In the genomic region with DNA sequence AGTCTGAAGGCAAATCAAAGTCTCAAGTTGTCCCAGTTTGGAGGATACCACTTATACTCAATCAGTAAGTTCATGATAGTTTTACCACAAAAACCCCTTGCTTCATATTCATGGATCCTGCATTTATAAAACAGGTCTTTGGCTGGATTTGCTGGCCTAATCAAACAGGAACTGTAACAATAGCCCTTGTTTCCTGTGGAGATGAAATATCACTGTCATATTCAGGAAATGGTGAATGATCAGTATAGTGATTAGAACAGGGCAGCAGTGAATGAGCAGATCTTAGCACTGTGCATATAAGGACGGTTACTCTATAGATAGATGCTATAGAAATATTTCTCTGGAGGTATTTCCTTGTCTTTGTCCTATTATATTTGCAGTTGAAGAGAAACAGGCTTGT, we compare ENCODE assay signal across 32 mouse cellular contexts. TPM values are rescaled to one million over a fixed set of nuclear protein-coding genes. Genes with fewer than 3 reads are reported as not detected.
DNase-seq lines count a peak whose midpoint lies in the region; ATAC-seq and TF ChIP-seq lines count a peak whose summit lies in the region.
"Had no signal": no experiment of that assay in that cellular context is flagged by ENCODE, and none has a peak within 500 bp of the region (broad histone marks: within the 10 kb centered on the region; RNA-seq: fewer than 3 reads in every experiment).

No protein-coding gene starts in this region.

- H3K27ac ChIP-seq in kidney, postnatal 0 days, result no peak overlapping the region
- H3K27ac ChIP-seq: embryonic facial prominence, embryonic 10.5 days; embryonic facial prominence, embryonic 13.5 days; forebrain, embryonic 12.5 days; forebrain, embryonic 15.5 days; heart, adult 2 months; hindbrain, embryonic 10.5 days; hindbrain, embryonic 13.5 days had no signal

- TF ChIP-seq CTCF in kidney, postnatal 0 days (IDR thresholded peaks at IDR 0.05; ENCODE audit: low read depth), result no peak

- H3K27me3 ChIP-seq in kidney, postnatal 0 days (ENCODE audit: insufficient read depth, low read length), result no peaks in the 10 kb centered on the region
- H3K27me3 ChIP-seq: CH12.LX; embryonic facial prominence, embryonic 13.5 days; forebrain, embryonic 12.5 days; forebrain, embryonic 15.5 days; hindbrain, embryonic 13.5 days; Patski had no signal

- H3K9me3 ChIP-seq in kidney, postnatal 0 days (replicated peaks; ENCODE audit: low read length), result no peaks in the 10 kb centered on the region
- H3K9me3 ChIP-seq: embryonic facial prominence, embryonic 10.5 days; forebrain, embryonic 12.5 days; forebrain, embryonic 15.5 days; G1E; hindbrain, embryonic 10.5 days; hindbrain, embryonic 13.5 days had no signal

- no peak overlapping the region for H3K9ac ChIP-seq in kidney, postnatal 0 days (ENCODE audit: low read depth, low read length)
- H3K9ac ChIP-seq: embryonic facial prominence, embryonic 13.5 days; forebrain, embryonic 12.5 days; forebrain, embryonic 15.5 days; hindbrain, embryonic 13.5 days had no signal

- intact Hi-C loops in heart, postnatal 14 days (cut with DNase I), result no loop called here

- H3K36me3 ChIP-seq in kidney, postnatal 0 days (ENCODE audit: insufficient read depth, low read length), result no peaks in the 10 kb centered on the region
- H3K36me3 ChIP-seq: embryonic facial prominence, embryonic 10.5 days; embryonic facial prominence, embryonic 13.5 days; forebrain, embryonic 12.5 days; forebrain, embryonic 15.5 days; G1E; hindbrain, embryonic 10.5 days; hindbrain, embryonic 13.5 days had no signal

- 73% methylated on average over 1 of the region's 1 CpGs for WGBS in kidney, postnatal 0 days

- no peak overlapping the region for H3K4me3 ChIP-seq in kidney, postnatal 0 days (replicated peaks; ENCODE audit: low read depth, low read length)
- H3K4me3 ChIP-seq: embryonic facial prominence, embryonic 10.5 days; embryonic facial prominence, embryonic 13.5 days; erythroblast, embryonic 14.5 days; forebrain, embryonic 12.5 days; forebrain, embryonic 15.5 days; heart, adult 2 months; hindbrain, embryonic 10.5 days; hindbrain, embryonic 13.5 days had no signal

- peak; percentile 16 for DNase-seq in heart, adult 8-10 months (ENCODE audit: low spot score)
- no peak for DNase-seq in heart, postnatal 14 days
- DNase-seq in kidney, postnatal 0 days (ENCODE audit: low spot score), result peak; percentile 29
- no peak for DNase-seq in kidney, adult 8-10 months
- DNase-seq in lung, postnatal 10 days, result peak; percentile 25
- no peak for DNase-seq in lung, postnatal 4 days
- peak; percentile 54 for DNase-seq in lung, postnatal 36 days
- no peak for DNase-seq in cerebellum, adult 9-10 months
- DNase-seq: adrenal gland, postnatal 10 days; B cell, adult 2 months; cerebellum, adult 11 months; cerebellum, adult 2 months; cerebellum, postnatal 10 days; cerebellum, postnatal 36 days; embryo, embryonic 11 days; gastrocnemius, postnatal 10 days; gastrocnemius, postnatal 36 days; heart, adult 2 months; heart, postnatal 36 days had no signal

- no peaks in the 10 kb centered on the region for H3K4me1 ChIP-seq in kidney, postnatal 0 days (replicated peaks; ENCODE audit: insufficient read depth, low read length)
- H3K4me1 ChIP-seq: embryonic facial prominence, embryonic 10.5 days; embryonic facial prominence, embryonic 13.5 days; forebrain, embryonic 12.5 days; forebrain, embryonic 15.5 days; hindbrain, embryonic 10.5 days; hindbrain, embryonic 13.5 days had no signal

- no peak for ATAC-seq in kidney, postnatal 0 days (replicated peaks; ENCODE audit: low FRiP score, low read depth)
- ATAC-seq: forebrain, embryonic 15.5 days; hindbrain, embryonic 16.5 days; Patski had no signal

- no peak overlapping the region for H3K4me2 ChIP-seq in kidney, postnatal 0 days (ENCODE audit: low read length)
- H3K4me2 ChIP-seq: embryonic facial prominence, embryonic 13.5 days; forebrain, embryonic 12.5 days; forebrain, embryonic 15.5 days; heart, embryonic 11.5 days; hindbrain, embryonic 13.5 days had no signal

RNA-seq across cellular contexts. Expression of a gene that starts 25.8 kb away (rescaled TPM):
- total RNA-seq in heart, adult 8-10 months (2022), result 1 to 10 TPM; 4.9 to 5.9 (median 5.4) TPM
- 1 to 10 TPM; 6.6 to 9.0 TPM for total RNA-seq in heart, postnatal 14 days (2021)
- polyA plus RNA-seq in kidney, postnatal 0 days (2015; fragmentation: Nextera tagmentation; extraction: Ambion mirVana), result 2.7 and 3.0 TPM in 2 replicates
- total RNA-seq: CH12.LX; granulocyte monocyte progenitor cell, adult 5-6 weeks had no signal
- polyA plus RNA-seq: erythroblast, embryonic 14.5 days; G1E had no signal

Comparison
In these comparisons a context has a peak if more than half of its experiments do, and no peak if none do; other contexts are left out.
1. DNase-seq: peak in heart, adult 8-10 months (single experiment), kidney, postnatal 0 days (single experiment), lung, postnatal 10 days (single experiment) and lung, postnatal 36 days (single experiment); none in heart, postnatal 14 days (0 of 2), kidney, adult 8-10 months (0 of 2), lung, postnatal 4 days (0 of 2) and cerebellum, adult 9-10 months (single experiment).